Mouse (Mus musculus): Measurements from ENCODE around the gene Olfr1248.
"Not testable (repeated sequence)": the region's sequence is repeated elsewhere in the genome, so short reads cannot be mapped to it uniquely, and the experiment has no call there.

Olfr1248 gene

GRCm38 (mm10) chr2:89618145-89618544 is at the start of gene Olfr1248:
Gene Olfr1248 (minus strand): TSS chr2:89618245.
- DNase-seq (ENCODE audit: low spot score), result not testable (repeated sequence)

GRCm38 (mm10) chr2:89661367-89661766 is 43.3 kb upstream of the Olfr1248 start, which contains the start of gene Olfr1250:
Gene Olfr1250 (minus strand): TSS chr2:89661467.
- no peak for DNase-seq (ENCODE audit: low spot score)

GRCm38 (mm10) chr2:89634883-89635282 is 16.8 kb upstream of the Olfr1248 start, which contains the start of gene Olfr1249:
Gene Olfr1249 (minus strand): TSS chr2:89634983.
- DNase-seq (ENCODE audit: low spot score), result no peak

- DNase-seq (ENCODE audit: low spot score), result no peak
Measured at GRCm38 (mm10) chr2:89614030-89614429, 4.0 kb downstream of the Olfr1248 start, which contains the start of gene Olfr1247. Gene Olfr1247 (minus strand): TSS chr2:89614130.

- no peak for DNase-seq (ENCODE audit: low spot score)
Measured at GRCm38 (mm10) chr2:89593057-89593456, 25.0 kb downstream of the Olfr1248 start, which contains the start of gene Olfr1246. Gene Olfr1246 (minus strand): TSS chr2:89593157.

GRCm38 (mm10) chr2:89578347-89578746 is 39.7 kb downstream of the Olfr1248 start, which contains the start of gene Olfr1245:
Gene Olfr1245 (minus strand): TSS chr2:89578447.
- DNase-seq (ENCODE audit: low spot score), result no peak
